Mouse (Mus musculus) intestine, embryonic 15.5 days (tissue): ENCODE measurements at regions not wholly inside any gene's neighbourhood (a gene's known extent, or its start where the extent isn't known, plus 50 kb on each side); places are given as distances from the start of the nearest gene placed in this dataset.
A peak's percentile ranks its signal among the peaks of the same experiment; 100 is the strongest.
"Not testable (repeated sequence)": the region's sequence is repeated elsewhere in the genome, so short reads cannot be mapped to it uniquely, and the experiment has no call there.

Experiments used
- ATAC-seq: fragments of 200-750 bp; cut with Nextera tagmentation; 2 replicates; pipeline ENCODE4 v1.8.0; 2017; ENCODE audit warnings: moderate TSS enrichment, moderate library complexity
- H3K27ac ChIP-seq: fragments of 300-500 bp; sonication (generic); 2 replicates; pipeline ENCODE4 v1.5.1; 2015; ENCODE audit warnings: mild to moderate bottlenecking, inconsistent platforms
- H3K27me3 ChIP-seq: fragments of 300-500 bp; sonication (generic); replicated peaks from 2 replicates; pipeline ENCODE4 v1.6.1; 2015; ENCODE audit warnings: inconsistent platforms
- H3K36me3 ChIP-seq: fragments of 300-500 bp; sonication (generic); 2 replicates; pipeline ENCODE4 v1.6.1; 2015; ENCODE audit warnings: inconsistent platforms
- H3K4me1 ChIP-seq: fragments of 300-500 bp; sonication (generic); replicated peaks from 2 replicates; pipeline ENCODE4 v1.6.1; 2015; ENCODE audit warnings: inconsistent platforms
- H3K4me2 ChIP-seq: fragments of 300-500 bp; sonication (generic); replicated peaks from 2 replicates; pipeline ENCODE4 v1.6.1; 2015; ENCODE audit warnings: mild to moderate bottlenecking, inconsistent platforms
- H3K4me3 ChIP-seq: fragments of 300-500 bp; sonication (generic); replicated peaks from 2 replicates; pipeline ENCODE4 v1.5.1; 2015; ENCODE audit warnings: inconsistent platforms
- H3K9ac ChIP-seq: fragments of 300-500 bp; sonication (generic); 2 replicates; pipeline ENCODE4 v1.6.1; 2015; ENCODE audit warnings: inconsistent platforms
- H3K9me3 ChIP-seq: fragments of 300-500 bp; sonication (generic); 2 replicates; pipeline ENCODE4 v1.6.1; 2016; ENCODE audit warnings: inconsistent platforms
- WGBS: fragments of 180-500 bp; shearing (Covaris S2); methylation state at CpG from one replicate; pipeline ENCODE4 v1.1.7; 2015; 5-methylcytosine and 5-hydroxymethylcytosine counted together

DNA sequence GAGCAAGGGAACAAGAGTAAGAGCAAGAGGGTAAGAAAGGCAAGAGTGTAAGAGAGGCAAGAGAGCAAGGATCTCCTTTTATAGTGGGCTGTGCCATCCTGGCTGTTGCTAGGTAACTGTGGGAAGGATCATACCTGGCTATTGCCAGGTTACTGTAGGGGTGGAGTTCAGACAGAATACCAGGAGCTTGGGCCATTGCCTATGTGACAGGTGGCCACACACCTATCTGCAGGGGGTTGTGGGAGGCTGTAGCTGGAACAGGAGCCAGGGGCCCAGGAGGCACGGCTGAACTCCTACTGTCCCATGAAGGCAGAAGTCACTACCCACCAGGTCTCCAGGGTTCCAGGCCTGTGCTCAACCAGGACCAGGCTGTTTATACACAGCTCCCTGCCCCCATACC, 1149.0 kb downstream of the 9330182O14Rik start:
- H3K4me2 ChIP-seq = no peak overlapping the region
- H3K27ac ChIP-seq = no peak overlapping the region
- H3K36me3 ChIP-seq = no peaks in the 10 kb centered on the region
- no peaks in the 10 kb centered on the region for H3K9me3 ChIP-seq
- no peak for ATAC-seq
- no peak overlapping the region for H3K4me3 ChIP-seq
- WGBS = 82% methylated on average over 1 of the region's 1 CpGs
- H3K27me3 ChIP-seq = no peaks in the 10 kb centered on the region
- no peaks in the 10 kb centered on the region for H3K4me1 ChIP-seq
- no peak overlapping the region for H3K9ac ChIP-seq

DNA sequence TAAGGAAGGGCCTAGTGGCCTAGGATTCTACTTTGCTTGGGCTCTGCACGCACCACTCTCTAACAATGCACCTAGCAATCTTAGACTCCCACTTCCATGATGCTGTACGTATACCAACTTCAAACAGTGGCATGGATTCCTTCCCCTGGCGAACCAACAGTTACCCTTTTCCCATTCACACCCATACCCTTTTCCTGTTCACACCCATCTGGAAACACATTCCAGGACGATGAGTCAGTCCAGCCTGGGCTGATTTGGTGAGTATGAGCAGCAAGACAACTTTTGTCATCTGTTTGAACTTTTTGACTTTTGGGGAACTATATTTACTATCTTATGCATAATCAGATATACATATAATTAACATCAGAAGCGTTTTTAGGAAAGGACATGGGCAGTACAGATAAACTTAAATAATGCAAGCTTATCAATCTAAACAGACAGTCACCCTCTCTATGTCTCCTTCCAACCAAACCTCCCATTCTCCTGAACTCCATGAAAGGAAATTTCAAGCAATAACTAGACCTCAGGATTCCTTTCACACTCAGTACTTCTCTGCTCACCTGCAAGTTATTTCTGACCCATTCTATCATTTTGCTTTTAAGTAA, 1152.7 kb downstream of the 9330182O14Rik start:
- ATAC-seq = no peak
- H3K4me3 ChIP-seq = no peak overlapping the region
- 65% methylated on average over 5 of the region's 5 CpGs for WGBS
- H3K9ac ChIP-seq = no peak overlapping the region
- no peak overlapping the region for H3K4me2 ChIP-seq
- H3K36me3 ChIP-seq = no peaks in the 10 kb centered on the region
- H3K27me3 ChIP-seq = no peaks in the 10 kb centered on the region
- no peaks in the 10 kb centered on the region for H3K4me1 ChIP-seq
- H3K27ac ChIP-seq = no peak overlapping the region
- no peaks in the 10 kb centered on the region for H3K9me3 ChIP-seq

DNA sequence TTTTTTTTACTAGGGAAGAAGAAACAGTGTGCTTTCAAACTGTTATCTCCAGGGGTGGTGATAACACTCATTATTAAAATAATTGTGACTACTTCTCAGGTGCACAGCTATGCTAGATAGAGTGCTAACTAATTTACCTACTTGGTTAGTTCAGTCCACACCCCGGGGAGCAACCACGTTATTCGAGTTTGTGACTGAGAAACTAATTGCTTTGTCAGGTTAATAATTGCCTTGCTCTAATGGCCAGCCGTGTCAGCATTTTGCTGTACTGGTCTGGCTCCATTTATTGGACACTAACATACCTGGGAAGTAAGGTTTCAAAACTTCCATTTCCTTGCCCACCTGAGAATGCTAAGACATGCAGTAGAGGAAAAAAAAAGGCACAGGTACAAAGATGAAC, 1163.3 kb downstream of the 9330182O14Rik start:
- no peak overlapping the region for H3K27ac ChIP-seq
- no peaks in the 10 kb centered on the region for H3K36me3 ChIP-seq
- 49% methylated on average over 4 of the region's 4 CpGs for WGBS
- H3K9ac ChIP-seq = no peak overlapping the region
- H3K9me3 ChIP-seq = no peaks in the 10 kb centered on the region
- no peaks in the 10 kb centered on the region for H3K4me1 ChIP-seq
- no peak overlapping the region for H3K4me3 ChIP-seq
- no peaks in the 10 kb centered on the region for H3K27me3 ChIP-seq
- peak; percentile 15; the same call in 1 of the 2 replicates for ATAC-seq
- no peak overlapping the region for H3K4me2 ChIP-seq

DNA sequence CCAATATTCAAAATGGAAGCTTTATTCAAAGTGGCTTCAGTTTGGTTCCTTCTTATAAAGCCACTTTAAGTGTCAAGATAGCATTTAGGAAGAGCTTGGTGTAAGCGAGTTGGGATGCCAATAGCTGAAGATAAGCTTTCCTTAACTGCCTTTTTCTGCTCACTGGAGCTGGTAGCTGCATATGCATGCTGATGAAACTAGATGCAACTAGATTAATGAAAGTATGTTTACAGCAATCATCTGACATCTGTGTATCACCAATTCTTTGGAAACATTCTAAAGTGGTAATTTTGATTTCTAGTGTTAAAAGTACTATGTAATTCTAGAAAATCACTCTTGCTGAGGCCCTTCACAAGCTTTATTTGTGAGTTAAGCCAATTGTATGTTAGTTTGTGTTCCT, 1172.5 kb downstream of the 9330182O14Rik start:
- Histone ChIP-seq H3K4me1 (no peaks in the 10 kb centered on the region), H3K27ac (no peak overlapping the region), H3K9me3 (no peaks in the 10 kb centered on the region), H3K27me3 (no peaks in the 10 kb centered on the region), H3K36me3 (no peaks in the 10 kb centered on the region), H3K4me2 (no peak overlapping the region), H3K4me3 (no peak overlapping the region), H3K9ac (no peak overlapping the region)
- no peak for ATAC-seq
- 73% methylated on average over 1 of the region's 1 CpGs for WGBS

DNA sequence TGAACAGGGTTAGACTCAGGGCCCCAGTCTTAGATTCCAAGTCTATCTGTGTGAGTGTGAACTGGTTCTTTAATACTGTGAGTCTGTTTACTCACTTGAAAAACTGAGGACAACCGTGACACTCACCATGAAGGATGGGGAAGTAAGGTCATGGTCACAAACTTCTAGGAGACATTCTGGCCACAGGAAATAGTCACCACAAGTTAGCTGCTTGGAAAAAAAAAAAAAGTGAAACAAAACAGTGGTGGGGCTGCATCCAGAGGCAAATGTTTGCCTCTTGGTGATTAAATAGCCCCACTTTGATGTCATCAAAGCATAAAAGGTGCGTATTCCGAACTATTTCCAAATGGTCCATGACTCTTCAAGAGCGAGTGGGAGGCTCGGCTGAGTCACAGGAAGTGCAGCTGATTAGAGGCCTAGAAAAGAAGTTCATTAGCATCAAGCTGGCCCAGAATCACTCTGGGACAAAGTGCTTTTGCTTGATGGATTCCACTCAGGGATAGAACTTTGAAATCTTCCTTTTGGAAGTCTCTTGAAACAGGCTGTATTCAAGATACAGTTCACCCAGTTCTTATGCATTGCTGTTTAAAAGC, 1177.7 kb downstream of the 9330182O14Rik start:
- no peaks in the 10 kb centered on the region for H3K9me3 ChIP-seq
- no peak overlapping the region for H3K4me3 ChIP-seq
- H3K4me2 ChIP-seq = no peak overlapping the region
- no peak overlapping the region for H3K9ac ChIP-seq
- H3K36me3 ChIP-seq = no peaks in the 10 kb centered on the region
- H3K27ac ChIP-seq = no peak overlapping the region
- 67% methylated on average over 5 of the region's 5 CpGs for WGBS
- no peaks in the 10 kb centered on the region for H3K4me1 ChIP-seq
- H3K27me3 ChIP-seq = no peaks in the 10 kb centered on the region
- no peak for ATAC-seq

DNA sequence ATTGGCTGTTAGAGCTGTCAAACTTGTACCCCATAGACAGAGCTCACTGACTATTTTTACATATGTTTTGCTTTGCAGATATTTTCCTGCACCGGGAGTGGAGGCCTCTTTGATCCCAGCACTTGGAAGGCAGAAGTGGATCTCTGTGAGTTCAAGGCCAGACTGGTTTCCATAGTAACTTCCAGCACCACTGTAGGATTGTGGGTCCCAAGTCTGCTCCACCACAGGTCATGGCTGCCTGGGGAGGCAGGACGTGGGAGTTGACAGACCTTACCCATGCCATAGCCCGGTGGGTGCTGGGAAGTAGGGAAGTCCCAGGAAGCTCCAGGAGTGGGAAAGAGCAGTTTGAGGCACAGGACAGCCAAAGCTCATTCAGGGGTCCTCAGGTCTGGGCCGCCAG, 1180.8 kb downstream of the 9330182O14Rik start:
- no peak for ATAC-seq
- no peak overlapping the region for H3K4me2 ChIP-seq
- WGBS = 79% methylated on average over 4 of the region's 4 CpGs

DNA sequence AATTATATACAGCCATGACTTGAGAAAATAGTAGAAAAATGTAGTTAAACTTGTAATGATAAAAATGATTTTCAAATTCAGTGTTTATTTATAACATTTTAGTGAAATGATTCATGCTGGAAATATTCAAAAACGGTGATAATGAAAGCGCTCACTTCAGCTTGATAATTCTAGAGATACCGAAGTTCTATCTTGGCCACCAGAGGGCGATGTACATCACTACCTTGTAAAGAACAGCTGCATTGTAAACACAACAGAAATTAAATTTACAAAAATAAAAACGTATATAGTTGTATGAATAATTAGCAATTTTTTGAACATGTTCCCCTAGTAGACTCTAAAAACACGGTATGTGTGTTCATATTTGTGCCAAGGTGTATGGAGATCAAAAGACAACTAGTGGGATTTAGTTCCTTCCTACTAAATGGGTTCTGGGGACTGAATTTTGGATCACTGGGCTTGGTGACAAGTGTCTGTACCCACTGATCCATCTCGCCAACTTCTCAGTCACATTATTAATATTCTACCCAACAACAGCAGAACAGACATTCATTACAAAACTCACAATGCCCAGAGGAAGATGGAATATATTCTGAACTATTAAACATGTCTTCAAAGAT, 1191.6 kb downstream of the 9330182O14Rik start:
- Histone ChIP-seq H3K4me3 (no peak overlapping the region), H3K4me2 (no peak overlapping the region), H3K27me3 (no peaks in the 10 kb centered on the region), H3K9me3 (no peaks in the 10 kb centered on the region), H3K4me1 (no peaks in the 10 kb centered on the region), H3K36me3 (no peaks in the 10 kb centered on the region), H3K9ac (no peak overlapping the region), H3K27ac (no peak overlapping the region)
- no peak for ATAC-seq
- 19% methylated on average over 7 of the region's 7 CpGs for whole genome bisulfite sequencing

More for the DNA sequence above, 1180.8 kb downstream of the 9330182O14Rik start:
- Histone ChIP-seq H3K27ac (no peak overlapping the region), H3K27me3 (no peaks in the 10 kb centered on the region), H3K36me3 (no peaks in the 10 kb centered on the region), H3K9me3 (no peaks in the 10 kb centered on the region), H3K4me1 (no peaks in the 10 kb centered on the region), H3K4me3 (no peak overlapping the region), H3K9ac (no peak overlapping the region)

GRCm38 (mm10) chr15:41329286-41329685, 1195.1 kb downstream of the 9330182O14Rik start:
- Histone ChIP-seq H3K36me3 (no peaks in the 10 kb centered on the region), H3K9me3 (no peaks in the 10 kb centered on the region), H3K9ac (no peak overlapping the region), H3K4me3 (no peak overlapping the region), H3K27ac (no peak overlapping the region), H3K4me1 (no peaks in the 10 kb centered on the region), H3K4me2 (no peak overlapping the region), H3K27me3 (no peaks in the 10 kb centered on the region)
- WGBS = 85% methylated on average over 2 of the region's 2 CpGs
- no peak for ATAC-seq

- no peak overlapping the region for H3K4me3 ChIP-seq
- H3K4me1 ChIP-seq = no peaks in the 10 kb centered on the region
- no peak; the same call in 1 of the 2 replicates for ATAC-seq
- no peaks in the 10 kb centered on the region for H3K36me3 ChIP-seq
- no peaks in the 10 kb centered on the region for H3K27me3 ChIP-seq
- no peaks in the 10 kb centered on the region for H3K9me3 ChIP-seq
- no peak overlapping the region for H3K4me2 ChIP-seq
- no peak overlapping the region for H3K9ac ChIP-seq
- H3K27ac ChIP-seq = no peak overlapping the region
- WGBS = 41% methylated on average over 2 of the region's 2 CpGs
Observed at GRCm38 (mm10) chr15:41330085-41330484, 1195.9 kb downstream of the 9330182O14Rik start.

GRCm38 (mm10) chr15:41332451-41332850, 1198.3 kb downstream of the 9330182O14Rik start:
- no peak overlapping the region for H3K27ac ChIP-seq
- ATAC-seq = no peak

GRCm38 (mm10) chr15:41333165-41333564, 1199.0 kb downstream of the 9330182O14Rik start:
- Histone ChIP-seq H3K4me1 (no peaks in the 10 kb centered on the region), H3K36me3 (no peaks in the 10 kb centered on the region), H3K27me3 (no peaks in the 10 kb centered on the region), H3K9ac (no peak overlapping the region), H3K4me2 (no peak overlapping the region), H3K27ac (no peak overlapping the region), H3K4me3 (no peak overlapping the region), H3K9me3 (no peaks in the 10 kb centered on the region)
- ATAC-seq = no peak
- WGBS = 68% methylated on average over 3 of the region's 3 CpGs

More at GRCm38 (mm10) chr15:41332451-41332850, 1198.3 kb downstream of the 9330182O14Rik start:
- H3K9me3 ChIP-seq = no peaks in the 10 kb centered on the region
- H3K4me1 ChIP-seq = no peaks in the 10 kb centered on the region
- WGBS = 86% methylated on average over 1 of the region's 1 CpGs
- no peak overlapping the region for H3K9ac ChIP-seq
- H3K27me3 ChIP-seq = no peaks in the 10 kb centered on the region
- H3K4me2 ChIP-seq = no peak overlapping the region
- H3K36me3 ChIP-seq = no peaks in the 10 kb centered on the region
- H3K4me3 ChIP-seq = no peak overlapping the region

DNA sequence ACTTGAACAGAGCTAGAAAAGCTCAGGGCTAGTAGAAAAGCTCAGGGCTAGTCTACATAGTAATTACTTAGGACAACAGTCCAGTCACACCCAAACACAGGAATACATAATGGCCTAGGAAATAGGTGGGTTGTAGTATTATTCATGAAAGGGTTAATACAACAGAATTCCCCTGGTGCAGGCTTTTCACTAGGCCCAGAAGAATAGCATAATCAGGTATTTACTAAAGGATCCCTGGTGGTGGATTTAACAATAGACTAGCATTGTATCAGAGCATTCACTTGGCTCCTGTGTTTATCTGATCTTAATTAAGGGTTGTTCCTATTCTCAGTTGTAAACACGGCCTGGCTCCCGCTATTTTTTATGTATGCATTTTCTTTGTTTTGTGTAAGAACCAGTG, 1206.5 kb downstream of the 9330182O14Rik start:
- not testable (repeated sequence) for H3K27me3 ChIP-seq, H3K27ac ChIP-seq, H3K4me3 ChIP-seq, H3K36me3 ChIP-seq, H3K9ac ChIP-seq, H3K4me2 ChIP-seq, H3K4me1 ChIP-seq, ATAC-seq, H3K9me3 ChIP-seq
- 95% methylated on average over 2 of the region's 2 CpGs for WGBS

- H3K4me1 ChIP-seq = no peaks in the 10 kb centered on the region
- no peak for ATAC-seq
- H3K9me3 ChIP-seq = no peaks in the 10 kb centered on the region
- H3K27ac ChIP-seq = no peak overlapping the region
- H3K27me3 ChIP-seq = no peaks in the 10 kb centered on the region
- H3K9ac ChIP-seq = no peak overlapping the region
- WGBS = 89% methylated on average over 2 of the region's 2 CpGs
- no peaks in the 10 kb centered on the region for H3K36me3 ChIP-seq
- H3K4me3 ChIP-seq = no peak overlapping the region
- H3K4me2 ChIP-seq = no peak overlapping the region
Observed at GRCm38 (mm10) chr15:41345554-41345953, 1211.4 kb downstream of the 9330182O14Rik start.
